Mouse (Mus musculus) limb, embryonic 11.5 days (tissue): ENCODE data around the gene Hyou1. TPM values are rescaled to one million over a fixed set of nuclear protein-coding genes. Genes with fewer than 3 reads are reported as not detected.

Experiments used
- ATAC-seq: fragments of 200-750 bp; cut with Nextera tagmentation; 2 replicates; pipeline ENCODE4 v1.8.0; 2017; ENCODE audit warnings: low read depth; ENCODE audit not compliant: insufficient number of reproducible peaks, low FRiP score, low TSS enrichment
- DNase-seq: peaks from one replicate; pipeline ENCODE4 v3.0.0-alpha.2; 2015; ENCODE audit warnings: low spot score
- H3K27ac ChIP-seq: fragments of 300-500 bp; sonication (generic); replicated peaks from 2 replicates; pipeline ENCODE4 v1.5.1; 2014; ENCODE audit warnings: low read depth, mild to moderate bottlenecking, low read length
- H3K27me3 ChIP-seq: fragments of 300-500 bp; sonication (generic); 2 replicates; pipeline ENCODE4 v1.6.1; 2014; ENCODE audit warnings: mild to moderate bottlenecking, low read length, mixed read lengths; ENCODE audit not compliant: control insufficient read depth, insufficient read depth
- H3K36me3 ChIP-seq: fragments of 300-500 bp; sonication (generic); 2 replicates; pipeline ENCODE4 v1.6.1; 2014; ENCODE audit warnings: mild to moderate bottlenecking, low read length, moderate library complexity, mixed read lengths; ENCODE audit not compliant: control insufficient read depth, insufficient read depth
- H3K4me1 ChIP-seq: fragments of 300-500 bp; sonication (generic); 2 replicates; pipeline ENCODE4 v1.6.1; 2014; ENCODE audit warnings: low read length, mixed read lengths; ENCODE audit not compliant: control insufficient read depth, insufficient read depth
- H3K4me2 ChIP-seq: fragments of 300-500 bp; sonication (generic); 2 replicates; pipeline ENCODE4 v1.6.1; 2014; ENCODE audit warnings: low read depth, mild to moderate bottlenecking, moderate library complexity; ENCODE audit not compliant: severe bottlenecking
- H3K4me3 ChIP-seq: fragments of 300-500 bp; sonication (generic); 2 replicates; pipeline ENCODE4 v1.5.1; 2014; ENCODE audit warnings: low read depth, low read length
- H3K9ac ChIP-seq: fragments of 300-500 bp; sonication (generic); 2 replicates; pipeline ENCODE4 v1.6.1; 2014; ENCODE audit warnings: mild to moderate bottlenecking, low read length
- H3K9me3 ChIP-seq: fragments of 300-500 bp; sonication (generic); 2 replicates; pipeline ENCODE4 v1.6.1; 2016; ENCODE audit warnings: low read length; ENCODE audit not compliant: control insufficient read depth
- WGBS: fragments of 180-500 bp; shearing (Covaris S2); extraction: QIAGEN DNeasy Blood & Tissue Kit; methylation state at CpG from one replicate; pipeline ENCODE4 v1.1.7; 2014; 5-methylcytosine and 5-hydroxymethylcytosine counted together
- polyA plus RNA-seq: library from polyadenylated mRNA; unstranded; fragments of >200 nt; fragmentation: Nextera tagmentation; extraction: Ambion mirVana; gene quantifications from 2 replicates; pipeline ENCODE4 v1.2.1, GENCODE M21; 2014

Gene Hyou1
- polyA plus RNA-seq, 1 experiment from 2014 or later: 36.1 TPM

DNA sequence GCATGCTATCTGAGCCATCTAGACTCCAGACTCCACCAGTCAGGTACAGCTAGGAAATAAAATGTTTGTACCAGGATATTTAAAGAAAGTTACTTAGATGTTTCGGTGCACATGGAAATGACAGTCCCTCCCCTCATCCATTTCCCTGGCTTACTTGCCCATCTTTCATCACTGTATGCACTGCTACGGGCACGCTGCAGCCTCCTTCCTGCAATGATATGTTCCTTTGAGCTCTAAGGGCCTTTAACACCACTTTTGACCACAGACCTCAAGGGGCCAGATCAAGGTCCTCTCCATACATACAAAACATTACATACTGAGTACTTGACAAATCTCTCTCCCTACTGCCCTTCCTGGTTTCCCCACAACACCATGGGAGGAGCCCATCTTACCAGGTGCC is 42.3 kb upstream of the Hyou1 start:
- DNase-seq: no peak
- H3K4me2 ChIP-seq: peak overlapping the region; percentile 69
- WGBS: 75% methylated on average over 3 of the region's 3 CpGs
- no peaks in the 10 kb centered on the region for H3K27me3 ChIP-seq
- H3K36me3 ChIP-seq: peaks cover 22% of the 10 kb centered on the region
- peaks cover 10% of the 10 kb centered on the region; the same call in 1 of the 2 replicates for H3K4me1 ChIP-seq
- peak overlapping the region; percentile 82 for H3K4me3 ChIP-seq
- H3K9ac ChIP-seq: no peak overlapping the region; the same call in 1 of the 2 replicates
- H3K27ac ChIP-seq: no peak overlapping the region
- no peak for ATAC-seq
- no peaks in the 10 kb centered on the region for H3K9me3 ChIP-seq

DNA sequence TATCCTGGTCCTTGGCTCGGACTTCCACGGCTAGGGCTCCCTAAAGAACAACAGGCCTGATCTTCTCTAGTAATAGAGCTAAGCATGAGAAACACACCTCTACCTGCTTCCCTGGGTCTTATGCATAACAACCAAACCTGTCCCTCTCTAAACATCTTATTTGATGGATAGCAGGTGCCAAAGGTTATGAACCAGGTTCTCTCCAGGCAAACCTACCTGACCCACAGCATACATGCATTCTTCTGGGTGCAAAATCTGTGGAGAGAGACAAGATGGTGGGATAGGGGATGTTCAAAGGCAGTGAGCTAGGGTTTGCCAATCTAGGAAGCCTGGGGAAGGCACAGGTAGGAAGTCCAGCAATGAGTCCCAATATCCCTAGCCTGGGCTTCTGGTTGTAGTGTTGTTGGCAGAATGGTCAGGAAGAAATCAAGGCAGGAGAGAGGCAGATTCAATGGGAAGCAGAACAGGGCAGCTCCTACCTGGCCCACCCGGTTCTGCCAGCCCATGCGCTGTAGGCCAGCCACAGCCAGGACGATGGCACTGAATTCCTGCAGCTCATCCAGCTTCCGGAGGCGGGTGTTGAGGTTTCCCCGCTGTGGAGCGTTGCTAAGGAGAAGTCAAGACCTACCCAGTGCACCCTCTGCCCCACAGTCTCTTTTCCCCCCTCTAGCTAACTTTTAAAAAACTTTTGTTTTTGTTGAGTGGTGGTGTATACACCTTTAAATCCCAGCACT is 41.7 kb upstream of the Hyou1 start:
- no peak for DNase-seq
- Histone ChIP-seq H3K4me2 (peak overlapping the region; percentile 69), H3K4me1 (peaks cover 10% of the 10 kb centered on the region), H3K27ac (0 out of 2 replicates have a peak overlapping the region, but pooled peaks have one; percentile 18), H3K27me3 (no peaks in the 10 kb centered on the region), H3K4me3 (no peak overlapping the region; the same call in 1 of the 2 replicates), H3K9ac (no peak overlapping the region; the same call in 1 of the 2 replicates), H3K36me3 (peaks cover 18% of the 10 kb centered on the region), H3K9me3 (no peaks in the 10 kb centered on the region)
- WGBS: 70% methylated on average over 9 of the region's 9 CpGs
- ATAC-seq: no peak

DNA sequence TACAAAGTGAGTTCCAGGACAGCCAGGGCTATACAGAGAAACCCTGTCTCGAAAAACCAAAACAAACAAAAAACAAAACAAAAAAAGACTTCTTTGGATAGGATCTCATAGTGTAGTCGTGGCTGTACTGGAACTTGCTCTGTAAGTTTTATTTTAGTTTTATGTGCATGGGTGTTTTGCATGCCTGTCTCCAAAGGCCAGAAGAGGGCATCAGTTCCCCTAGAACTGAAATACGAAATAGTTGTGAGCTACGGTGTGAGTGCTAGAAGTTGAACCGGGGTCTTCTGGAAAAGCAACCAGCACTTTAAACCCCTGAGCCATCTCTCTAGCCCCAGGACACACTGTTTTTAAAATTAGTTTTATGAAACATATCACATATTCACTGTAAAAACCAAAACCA is 40.7 kb upstream of the Hyou1 start:
- Histone ChIP-seq H3K4me3 (no peak overlapping the region), H3K4me2 (no peak overlapping the region), H3K9me3 (no peaks in the 10 kb centered on the region), H3K36me3 (peaks cover 9% of the 10 kb centered on the region; the same call in 1 of the 2 replicates), H3K27ac (no peak overlapping the region), H3K27me3 (no peaks in the 10 kb centered on the region), H3K9ac (no peak overlapping the region), H3K4me1 (peaks cover 10% of the 10 kb centered on the region)
- ATAC-seq (no peak), DNase-seq (no peak)
- WGBS: 86% methylated on average over 5 of the region's 5 CpGs

DNA sequence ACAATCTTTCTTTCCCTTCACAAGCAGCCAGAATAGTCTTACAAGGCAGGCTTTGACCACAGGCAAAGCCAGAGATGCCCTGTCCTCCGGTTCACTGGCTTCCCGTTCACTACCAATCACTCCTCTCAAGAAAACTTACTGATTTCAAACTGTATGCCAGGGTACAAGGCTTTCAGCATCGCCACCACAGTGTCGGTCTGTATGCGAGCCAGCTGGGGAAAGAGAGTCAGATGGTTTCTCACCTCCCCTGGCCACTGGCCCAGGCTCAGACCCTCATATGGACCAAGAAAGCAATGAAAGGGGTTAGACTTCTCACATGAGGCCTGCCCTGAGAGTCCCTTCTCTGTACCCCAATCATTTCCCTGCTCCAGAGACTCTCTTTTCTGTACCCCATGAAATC is 37.8 kb upstream of the Hyou1 start:
- Histone ChIP-seq H3K36me3 (peaks cover 9% of the 10 kb centered on the region; the same call in 1 of the 2 replicates), H3K4me2 (no peak overlapping the region), H3K4me3 (no peak overlapping the region), H3K27ac (no peak overlapping the region), H3K27me3 (no peaks in the 10 kb centered on the region), H3K4me1 (peaks cover 10% of the 10 kb centered on the region), H3K9ac (no peak overlapping the region), H3K9me3 (no peaks in the 10 kb centered on the region)
- 90% methylated on average over 5 of the region's 5 CpGs for WGBS
- DNase-seq (no peak), ATAC-seq (no peak)

DNA sequence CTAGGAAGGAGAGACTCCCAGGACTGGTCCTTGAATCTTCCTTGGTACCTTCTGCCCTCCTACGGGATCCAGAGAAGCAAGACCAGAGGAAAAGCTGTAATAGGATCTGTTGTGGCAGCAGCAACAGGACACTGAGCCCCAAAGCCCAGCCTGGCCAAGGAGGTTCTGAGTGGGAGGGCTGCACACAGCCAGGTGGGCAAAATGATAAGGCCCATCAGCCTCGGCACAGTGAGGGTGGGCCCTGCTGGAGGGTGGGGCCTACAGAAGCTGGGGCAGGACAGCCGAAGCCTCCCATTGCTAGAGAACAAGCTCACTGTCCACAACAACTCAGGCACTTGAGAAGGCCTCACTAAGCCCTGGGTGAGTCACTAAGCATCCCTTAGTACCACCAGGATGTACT is 37.1 kb upstream of the Hyou1 start:
- Histone ChIP-seq H3K4me1 (peaks cover 5% of the 10 kb centered on the region), H3K9ac (no peak overlapping the region), H3K27ac (peak overlapping the region; percentile 36; the same call in 1 of the 2 replicates), H3K9me3 (no peaks in the 10 kb centered on the region), H3K4me3 (0 out of 2 replicates have a peak overlapping the region, but pooled peaks have one; percentile 5), H3K4me2 (no peak overlapping the region), H3K36me3 (peaks cover 7% of the 10 kb centered on the region; the same call in 1 of the 2 replicates), H3K27me3 (no peaks in the 10 kb centered on the region)
- WGBS: 83% methylated on average over 3 of the region's 3 CpGs
- ATAC-seq: no peak
- no peak for DNase-seq

DNA sequence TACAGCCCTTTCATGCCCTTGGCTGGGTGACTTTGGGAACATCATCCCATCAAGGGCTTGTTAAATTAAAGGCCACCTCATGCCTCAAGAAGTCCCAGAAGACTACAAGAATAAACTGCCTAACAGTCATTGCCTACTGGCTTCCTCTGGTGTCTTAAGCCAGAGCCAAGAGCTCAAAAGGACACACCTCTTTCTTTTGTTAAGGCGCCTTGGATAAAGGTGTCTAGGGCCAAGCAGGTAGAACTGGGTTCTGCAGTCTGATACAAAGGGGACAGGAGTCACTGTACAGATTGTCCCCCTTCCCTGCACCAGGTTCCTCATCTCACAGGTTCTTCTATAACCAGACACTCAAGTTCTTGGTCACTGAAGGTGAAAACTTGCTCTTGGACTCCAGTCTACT is 36.7 kb upstream of the Hyou1 start:
- peak overlapping the region; percentile 36; the same call in 1 of the 2 replicates for H3K27ac ChIP-seq

DNA sequence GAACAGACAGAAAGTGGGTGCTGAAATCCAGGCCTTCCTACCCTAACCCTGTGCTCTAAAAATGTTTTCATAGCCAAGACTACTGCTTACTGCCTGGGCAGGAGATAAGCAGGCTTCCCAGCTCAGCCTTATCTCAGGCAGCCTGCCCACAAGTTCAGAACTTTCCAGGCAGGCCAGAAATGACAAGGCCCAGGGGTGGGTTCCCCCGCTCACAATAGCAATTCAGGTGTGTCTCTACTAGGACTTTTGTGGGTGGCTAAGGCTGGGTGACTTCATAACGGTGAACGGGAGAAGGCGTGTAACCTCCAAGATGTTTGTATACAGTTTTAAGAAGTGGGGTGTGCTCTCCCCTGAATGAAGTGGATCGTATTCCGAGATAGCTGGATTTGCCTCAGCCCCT is 36.0 kb upstream of the Hyou1 start:
- 0 out of 2 replicates have a peak, but pooled peaks have one; percentile 4 for ATAC-seq
- H3K9me3 ChIP-seq: no peaks in the 10 kb centered on the region
- no peak for DNase-seq
- H3K4me1 ChIP-seq: no peaks in the 10 kb centered on the region; the same call in none of the 2 replicates
- H3K27ac ChIP-seq: peak overlapping the region; percentile 97
- peak overlapping the region; percentile 93 for H3K9ac ChIP-seq
- H3K27me3 ChIP-seq: no peaks in the 10 kb centered on the region
- peak overlapping the region; percentile 80 for H3K4me3 ChIP-seq
- WGBS: 15% methylated on average over 6 of the region's 6 CpGs
- peaks cover 11% of the 10 kb centered on the region for H3K36me3 ChIP-seq
- H3K4me2 ChIP-seq: peak overlapping the region; percentile 61

More for the DNA sequence above, 36.7 kb upstream of the Hyou1 start:
- 100% methylated on average over 1 of the region's 1 CpGs for WGBS
- H3K9ac ChIP-seq: no peak overlapping the region
- H3K36me3 ChIP-seq: peaks cover 7% of the 10 kb centered on the region; the same call in 1 of the 2 replicates
- H3K9me3 ChIP-seq: no peaks in the 10 kb centered on the region
- H3K27me3 ChIP-seq: no peaks in the 10 kb centered on the region
- H3K4me2 ChIP-seq: 0 out of 2 replicates have a peak overlapping the region, but pooled peaks have one; percentile 12
- no peak overlapping the region for H3K4me3 ChIP-seq
- ATAC-seq (no peak), DNase-seq (no peak)
- peaks cover 3% of the 10 kb centered on the region for H3K4me1 ChIP-seq

DNA sequence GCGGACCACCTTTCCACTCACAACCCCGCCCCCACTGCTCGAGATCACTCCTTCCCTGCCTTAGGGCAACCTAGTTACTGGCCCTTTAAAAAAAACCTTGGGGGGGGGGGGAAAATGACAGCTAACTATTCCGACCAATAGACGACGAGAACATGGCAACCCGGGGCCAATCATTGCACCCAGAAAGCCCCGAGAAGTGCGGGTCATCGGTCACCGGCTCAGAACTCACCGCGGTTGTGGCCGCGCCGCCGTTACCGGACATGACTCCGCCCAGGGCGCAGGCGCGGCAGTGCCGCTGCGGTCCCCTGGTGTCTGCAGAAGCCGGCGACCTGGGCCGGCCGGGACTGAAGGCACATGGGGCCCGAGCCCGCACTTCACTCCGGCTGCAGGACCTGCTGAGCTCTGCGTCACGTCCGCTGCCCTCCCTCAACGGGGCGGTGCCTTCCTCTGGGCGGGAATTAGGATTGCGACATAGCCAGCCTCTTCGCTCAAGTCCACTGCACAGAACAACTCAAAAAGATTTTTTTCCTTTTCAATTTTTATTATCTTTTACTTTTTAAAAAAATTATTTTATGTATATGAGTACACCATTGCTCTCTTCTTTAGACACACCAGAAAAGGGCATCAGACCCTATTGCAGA is 35.4 kb upstream of the Hyou1 start, which contains the start of gene Hmbs:
Gene Hmbs, minus strand, starts transcription at position 448 of the 641 bp plus-strand sequence.
- Histone ChIP-seq H3K4me1 (no peaks in the 10 kb centered on the region; the same call in none of the 2 replicates), H3K4me2 (peak within 1 kb of the TSS; percentile 61), H3K27ac (peak within 1 kb of the TSS; percentile 97), H3K9ac (peak within 1 kb of the TSS; percentile 93), H3K36me3 (peaks cover 17% of the 10 kb centered on the region), H3K9me3 (no peaks in the 10 kb centered on the region), H3K4me3 (peak within 1 kb of the TSS; percentile 80), H3K27me3 (no peaks in the 10 kb centered on the region)
- DNase-seq (peak; percentile 92), ATAC-seq (peak; percentile 93)
- under 1% methylated on average over 39 of the region's 39 CpGs for WGBS
